Mouse (Mus musculus) adrenal gland, postnatal 14 days (tissue): Measurements from ENCODE around the gene Pabpn1l. TPM values are rescaled to one million over a fixed set of nuclear protein-coding genes. Genes with fewer than 3 reads are reported as not detected.

Experiments
- DNase-seq: peaks from one replicate; pipeline ENCODE4 v3.0.0; 2021; ENCODE audit warnings: mixed read lengths
- long read RNA-seq, 2 experiments: library from polyadenylated mRNA; stranded (forward); transcript quantifications; one replicate each; pipeline ENCODE4 v2.0.0; 2021
- total RNA-seq: library from RNA; stranded (reverse); gene quantifications from 2 replicates; pipeline ENCODE4 v1.2.3, GENCODE M21; 2021

Pabpn1l gene
- total RNA-seq = not detected in 2 replicates
- long read RNA-seq, experiment 1 = 0 reads
- long read RNA-seq, experiment 2 = 0 reads

DNA sequence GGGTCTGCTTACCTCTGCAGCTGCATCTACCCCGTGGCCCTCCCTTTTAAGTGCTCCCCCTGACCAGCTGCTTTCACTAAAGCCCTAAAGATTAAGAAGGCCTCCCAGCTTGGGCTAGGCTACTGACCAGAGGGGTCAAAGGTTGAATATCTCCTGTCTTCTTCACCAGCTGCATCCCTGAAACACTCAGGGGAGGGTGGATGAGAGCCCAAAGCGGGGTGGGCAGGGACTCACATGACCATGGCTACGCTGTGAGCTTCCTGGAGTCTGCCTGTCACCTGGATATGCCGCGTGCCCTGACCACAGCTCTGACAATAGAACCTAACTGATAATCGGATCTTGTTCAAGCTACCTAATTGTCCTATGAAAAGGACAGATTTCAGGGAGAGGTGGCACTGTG, at the start of gene Pabpn1l:
Gene Pabpn1l, minus strand, starts transcription at position 13 of the 400 bp plus-strand sequence.
- DNase-seq = no peak

DNA sequence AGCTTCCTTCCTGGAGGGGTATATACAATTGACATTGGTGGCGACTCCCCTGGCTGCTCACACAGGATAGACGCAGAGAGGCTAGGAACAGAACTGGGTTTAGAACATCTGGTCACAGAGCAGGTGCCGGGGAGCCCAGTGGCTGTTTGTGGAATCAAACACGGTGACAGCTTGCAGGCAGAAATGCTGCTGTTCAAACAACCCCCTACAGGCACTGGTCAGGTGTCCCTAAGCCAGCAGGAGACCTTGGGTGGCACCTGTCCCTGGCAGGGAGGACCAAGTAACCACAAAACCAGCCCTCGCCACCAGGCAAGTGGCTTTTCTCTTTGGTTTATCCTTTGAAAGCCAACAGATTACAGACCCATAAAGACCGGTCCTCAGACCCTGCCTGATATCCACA, 49.4 kb upstream of the Pabpn1l start:
- DNase-seq = no peak

DNA sequence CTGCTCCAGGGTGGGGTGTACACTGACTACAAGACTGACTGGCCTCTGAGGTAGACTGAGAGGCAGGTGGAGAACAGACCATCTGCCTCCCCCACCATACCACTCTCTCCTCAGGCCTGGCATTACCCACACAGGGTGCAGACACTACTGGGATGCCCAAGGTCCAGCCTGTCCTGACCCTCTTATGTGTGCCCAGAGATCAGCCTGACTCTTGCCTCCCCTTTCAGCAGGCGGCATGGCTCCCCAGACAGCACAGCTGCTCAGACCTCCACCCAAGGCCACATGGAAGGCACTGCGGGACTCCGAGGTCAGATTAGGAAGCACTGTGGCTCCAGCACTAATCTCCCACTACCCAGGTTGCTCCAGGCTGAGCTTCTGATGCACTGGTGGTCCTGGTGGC, 48.2 kb upstream of the Pabpn1l start:
- DNase-seq = no peak

DNA sequence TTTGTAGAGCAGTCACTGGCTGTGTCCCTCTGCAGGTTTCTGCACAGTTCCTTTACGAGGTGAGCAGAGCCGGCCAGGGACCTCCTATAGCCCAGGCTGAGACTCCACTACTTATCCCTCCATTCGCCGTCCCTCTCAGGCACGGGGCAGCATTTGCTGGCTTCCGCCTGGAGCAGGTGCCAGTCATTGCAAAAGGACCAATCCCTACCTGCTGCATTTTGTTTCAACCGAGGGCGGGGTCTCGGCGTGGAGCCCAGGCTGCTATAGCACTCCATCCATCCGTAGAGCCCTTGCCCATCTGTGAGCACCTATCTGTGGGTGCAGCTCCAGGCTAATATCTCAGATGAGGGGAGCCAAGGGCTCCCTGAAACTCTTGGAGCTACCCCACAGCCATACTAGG, 47.5 kb upstream of the Pabpn1l start:
- no peak for DNase-seq

DNA sequence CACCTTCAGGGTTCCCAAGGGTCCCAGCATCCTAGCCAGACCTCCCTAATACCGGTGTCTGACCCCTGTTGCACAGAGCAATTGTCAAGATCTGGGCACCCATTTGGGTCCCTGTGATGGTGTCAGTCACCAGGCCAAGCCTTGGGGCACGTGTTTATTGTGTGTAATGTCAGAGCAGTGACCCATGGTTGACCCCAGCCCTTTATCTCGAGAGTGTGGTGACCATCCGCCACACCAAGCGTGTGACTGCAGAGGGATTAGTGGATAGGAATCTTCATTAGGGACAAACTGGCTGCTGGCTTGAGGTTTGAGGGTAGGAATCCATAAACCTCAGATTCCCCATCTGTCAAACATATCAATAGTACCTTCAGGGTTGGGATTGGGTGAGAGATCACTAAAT, 46.8 kb upstream of the Pabpn1l start:
- DNase-seq = no peak

DNA sequence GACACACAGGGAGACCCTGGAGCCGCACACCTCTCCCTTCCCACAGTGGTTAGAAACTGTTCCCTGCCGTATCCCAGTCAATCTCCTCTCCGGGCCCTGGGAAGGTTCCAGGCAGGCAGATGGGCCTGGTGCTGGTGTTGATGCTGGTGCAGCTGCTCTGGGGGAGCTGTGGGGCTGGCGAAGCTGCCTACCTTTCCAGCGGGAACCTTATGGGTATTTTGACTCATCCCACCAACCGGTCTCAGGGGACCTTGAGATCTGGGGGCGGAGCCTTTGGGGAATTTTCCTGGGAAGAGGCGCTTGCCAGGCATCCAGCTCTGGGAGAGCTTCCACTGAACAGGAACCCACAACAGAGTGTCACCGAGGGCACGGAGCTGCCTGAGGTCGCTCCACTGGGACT, 45.3 kb upstream of the Pabpn1l start:
- peak; percentile 55 for DNase-seq

DNA sequence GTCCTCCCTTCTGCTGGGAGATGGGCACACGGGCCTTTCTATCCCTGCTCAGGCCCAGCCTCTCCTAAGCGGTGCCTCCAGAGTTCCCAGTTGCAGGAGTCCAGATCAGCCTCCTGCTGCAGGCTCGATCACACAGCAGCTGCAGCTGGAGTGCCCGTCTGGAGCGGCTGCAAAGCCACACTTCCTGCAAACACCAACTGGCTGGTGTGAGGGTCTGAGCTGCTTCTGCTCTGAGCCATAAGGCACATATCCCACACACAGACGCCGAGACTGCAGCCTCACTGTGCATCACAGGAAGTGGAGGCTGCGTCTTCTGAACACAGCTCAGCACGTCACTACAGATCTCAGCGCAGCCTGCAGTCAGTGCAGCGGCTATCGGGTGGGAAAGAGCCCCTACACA, 44.3 kb upstream of the Pabpn1l start:
- no peak for DNase-seq

DNA sequence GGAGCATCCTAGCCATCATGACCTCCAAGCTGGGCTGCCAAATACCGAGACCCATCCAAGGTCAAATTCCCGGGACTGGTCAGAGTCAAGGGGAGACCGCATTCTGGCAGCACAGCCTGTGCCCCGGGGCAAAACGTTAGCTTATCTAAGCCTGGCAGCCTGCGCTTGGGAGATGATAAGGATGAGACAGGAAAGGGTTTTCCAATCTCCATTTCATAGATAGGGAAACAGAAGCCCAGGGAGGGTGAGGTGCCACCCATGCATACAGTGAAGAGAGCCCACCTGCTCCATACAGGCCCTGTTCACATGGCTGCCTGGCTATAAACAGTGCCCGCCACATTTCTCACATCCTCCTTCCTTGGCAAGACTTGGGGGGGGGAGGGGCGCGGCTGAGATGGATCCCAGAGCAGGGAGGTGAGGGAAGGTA, 43.8 kb upstream of the Pabpn1l start:
- DNase-seq = peak; percentile 80

DNA sequence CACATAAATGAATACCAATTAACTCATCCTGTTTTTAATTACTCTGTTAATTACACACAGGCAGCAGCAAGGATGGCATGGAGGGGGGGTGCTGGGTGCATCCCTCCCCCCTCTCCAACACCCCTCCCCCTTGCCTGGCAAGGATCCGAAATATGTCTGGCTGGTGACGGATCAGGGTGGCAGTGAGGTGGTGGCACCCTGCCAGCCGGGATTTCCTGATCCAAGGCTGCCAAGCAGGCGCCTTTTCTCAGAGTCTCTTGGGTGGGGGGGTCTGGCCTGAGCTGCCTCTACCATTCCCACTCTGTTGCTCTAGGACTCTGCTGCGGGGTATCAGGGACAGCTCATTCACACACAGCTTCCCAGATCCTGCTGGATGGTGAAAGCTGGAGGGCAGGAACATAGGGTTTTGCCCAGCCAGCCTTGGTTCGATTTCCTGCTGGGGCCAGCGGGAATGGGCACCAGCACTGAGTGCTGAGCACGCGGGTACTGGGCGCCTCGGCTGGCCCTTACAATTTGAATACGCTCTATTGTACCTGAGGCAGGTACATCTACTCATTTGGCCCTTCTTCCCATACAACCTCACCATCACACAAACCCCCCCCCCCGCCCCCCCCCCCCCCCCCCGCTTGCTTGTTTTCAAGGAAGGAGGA, 43.3 kb upstream of the Pabpn1l start:
- DNase-seq = peak; percentile 92

DNA sequence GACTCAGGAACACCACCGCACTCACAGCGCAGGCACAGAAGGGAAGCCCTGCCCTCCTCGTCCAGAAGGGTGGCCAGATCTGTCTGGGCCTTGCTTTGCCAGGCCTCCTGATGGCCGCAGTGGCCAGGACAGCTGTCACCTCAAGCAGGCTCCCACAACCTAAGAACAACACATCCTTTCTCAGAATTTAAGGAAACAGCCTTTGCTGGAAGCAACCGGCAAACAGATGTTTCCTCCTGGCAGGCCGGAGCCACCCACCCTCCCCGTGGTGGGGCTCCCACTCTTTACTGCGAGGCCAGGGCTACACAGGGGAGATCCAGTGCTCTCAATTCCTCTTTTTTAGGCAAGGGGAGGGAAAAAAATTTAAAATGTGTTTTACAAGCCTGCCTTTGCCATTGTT, 42.7 kb upstream of the Pabpn1l start:
- DNase-seq = peak; percentile 63

DNA sequence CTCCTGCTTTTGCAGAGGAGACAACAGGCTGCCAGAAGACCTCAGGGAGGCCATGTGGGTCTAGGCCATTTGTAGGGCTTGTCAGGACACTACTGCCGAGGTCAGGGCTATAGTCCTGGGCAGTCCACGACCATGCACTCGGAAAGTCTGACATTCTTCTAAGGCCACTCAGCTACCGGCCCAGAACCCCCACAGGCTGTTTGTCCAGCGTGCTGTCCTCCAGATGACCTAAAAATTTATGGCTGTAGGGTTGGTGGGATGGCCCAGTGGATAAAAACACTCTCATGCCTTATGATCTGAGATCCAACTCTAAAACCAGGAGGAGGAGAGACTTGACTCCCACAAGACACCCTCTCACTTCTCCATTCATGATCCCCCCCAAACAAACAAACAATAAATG, 41.1 kb upstream of the Pabpn1l start:
- no peak for DNase-seq

DNA sequence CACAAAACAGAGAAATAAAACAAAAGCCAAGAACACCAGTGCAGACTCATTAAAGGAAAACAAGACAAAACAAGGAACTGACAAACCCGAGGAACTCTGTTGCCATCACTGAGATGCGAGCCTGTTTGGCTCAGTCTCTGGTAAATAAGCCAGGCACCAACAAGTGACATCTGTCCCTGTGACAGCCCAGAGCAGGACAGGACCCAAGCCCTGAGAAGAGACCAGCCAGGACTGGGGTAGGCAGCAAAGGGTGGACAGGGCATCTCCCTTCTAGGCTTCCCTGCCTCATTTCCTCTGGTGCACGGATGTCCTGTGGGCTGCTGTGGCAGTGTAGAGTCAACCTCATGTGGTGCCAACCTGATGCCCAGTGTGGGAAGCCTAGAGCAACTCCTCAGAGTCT, 40.6 kb upstream of the Pabpn1l start:
- DNase-seq = no peak

DNA sequence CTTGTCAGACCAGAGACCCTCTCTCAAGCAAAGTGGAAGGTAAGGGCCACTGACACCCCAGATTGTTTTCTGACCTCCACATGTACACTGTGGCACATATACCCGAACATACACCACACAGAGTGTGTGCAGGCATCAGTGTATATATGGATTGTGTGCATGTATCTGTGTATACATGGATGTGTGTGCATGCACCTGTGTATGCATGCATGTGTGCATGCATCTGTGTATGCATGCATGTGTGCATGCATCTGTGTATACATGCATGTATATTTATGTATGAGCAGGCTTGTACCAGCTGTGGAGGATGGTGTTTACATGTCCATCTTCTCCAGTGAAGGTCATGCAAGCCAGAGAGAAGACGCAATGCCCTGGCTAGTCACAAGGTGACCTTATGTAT, 39.4 kb upstream of the Pabpn1l start:
- no peak for DNase-seq

DNA sequence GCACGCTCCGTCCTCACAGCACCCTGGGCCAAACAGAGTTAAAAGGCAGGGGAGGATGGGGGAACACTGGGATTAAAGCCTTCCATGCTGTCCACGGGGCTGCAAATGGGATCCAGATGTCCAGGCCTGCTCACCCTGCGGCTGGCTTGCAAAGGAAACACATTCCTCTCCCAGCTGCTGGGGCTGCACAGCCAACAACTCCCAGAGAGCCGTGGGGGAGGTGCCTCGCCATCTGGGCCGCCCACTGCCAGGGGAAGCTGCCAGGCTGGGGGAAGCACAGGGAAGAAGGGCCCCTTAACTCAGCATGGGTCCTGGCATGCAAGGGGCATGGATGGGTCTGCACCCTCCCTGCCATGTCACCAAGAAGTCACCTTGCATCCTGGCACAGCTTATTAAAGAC, 38.6 kb upstream of the Pabpn1l start:
- DNase-seq = peak; percentile 73

DNA sequence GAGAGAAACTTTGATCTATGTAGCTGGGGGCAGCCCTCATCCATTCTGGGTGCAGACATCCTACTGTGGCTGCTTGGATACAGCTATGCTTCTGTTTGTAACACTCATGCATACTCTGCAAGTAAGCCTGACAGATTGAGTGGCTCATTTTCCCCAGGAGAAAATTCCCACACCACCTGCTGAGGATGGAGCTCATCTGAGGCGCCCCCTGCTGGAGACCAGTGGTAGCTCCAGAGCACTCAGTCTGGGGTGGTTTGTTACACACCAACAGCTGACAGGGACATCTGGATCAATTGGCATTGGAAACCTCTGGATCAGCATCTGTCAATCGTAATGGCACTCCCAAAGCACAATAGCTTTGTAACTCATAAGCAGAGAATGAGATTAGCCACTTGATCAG, 37.5 kb upstream of the Pabpn1l start:
- DNase-seq = no peak

DNA sequence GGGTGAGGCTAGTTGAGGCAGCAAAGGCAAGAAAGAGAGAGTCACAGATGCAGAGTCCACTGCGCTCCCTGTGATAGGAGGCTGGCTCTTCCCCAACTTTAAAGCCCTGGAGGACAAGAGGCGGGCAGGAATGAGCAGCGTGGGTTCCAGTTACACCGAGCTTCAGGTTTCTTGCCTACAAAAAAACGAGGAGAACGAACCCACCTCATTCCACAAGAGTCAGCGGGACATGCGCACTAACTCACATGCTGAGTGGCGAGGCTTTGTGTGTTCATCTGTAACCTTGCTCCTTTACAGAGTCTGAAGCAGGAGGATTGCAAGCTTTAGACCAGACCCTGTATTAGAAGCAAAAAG, 36.2 kb upstream of the Pabpn1l start:
- no peak for DNase-seq

DNA sequence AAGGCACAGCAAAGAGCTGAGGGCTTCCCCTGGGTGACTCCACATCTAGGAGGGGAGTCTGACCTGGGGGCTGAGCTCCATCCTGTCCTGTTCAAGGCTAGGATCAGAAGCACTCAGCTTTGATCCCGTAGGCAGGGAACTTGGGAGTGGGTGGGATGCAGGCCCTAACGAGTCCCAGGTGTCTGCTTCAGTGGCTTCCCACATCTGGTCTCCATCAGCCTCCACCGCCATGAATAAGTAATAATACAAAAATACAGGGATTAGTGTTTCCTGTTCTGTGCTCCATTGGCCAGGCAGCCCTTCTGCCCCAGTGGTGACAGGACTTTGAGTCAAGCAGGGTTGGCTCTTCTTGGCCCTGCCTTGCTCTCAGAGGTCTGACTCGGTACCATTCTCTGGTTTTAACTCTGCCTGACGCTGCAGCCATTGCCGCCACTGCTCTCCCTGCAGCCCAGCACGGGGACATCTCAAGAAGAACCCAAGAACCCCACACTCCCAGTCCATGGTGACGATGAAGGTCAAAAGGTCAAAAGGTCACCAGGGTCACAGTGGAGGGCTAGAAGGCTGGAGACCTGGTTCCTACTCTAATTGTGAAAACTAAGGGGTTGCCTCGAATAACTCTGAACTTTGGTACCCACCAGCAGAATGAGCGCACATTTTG, 35.7 kb upstream of the Pabpn1l start:
- DNase-seq = no peak

DNA sequence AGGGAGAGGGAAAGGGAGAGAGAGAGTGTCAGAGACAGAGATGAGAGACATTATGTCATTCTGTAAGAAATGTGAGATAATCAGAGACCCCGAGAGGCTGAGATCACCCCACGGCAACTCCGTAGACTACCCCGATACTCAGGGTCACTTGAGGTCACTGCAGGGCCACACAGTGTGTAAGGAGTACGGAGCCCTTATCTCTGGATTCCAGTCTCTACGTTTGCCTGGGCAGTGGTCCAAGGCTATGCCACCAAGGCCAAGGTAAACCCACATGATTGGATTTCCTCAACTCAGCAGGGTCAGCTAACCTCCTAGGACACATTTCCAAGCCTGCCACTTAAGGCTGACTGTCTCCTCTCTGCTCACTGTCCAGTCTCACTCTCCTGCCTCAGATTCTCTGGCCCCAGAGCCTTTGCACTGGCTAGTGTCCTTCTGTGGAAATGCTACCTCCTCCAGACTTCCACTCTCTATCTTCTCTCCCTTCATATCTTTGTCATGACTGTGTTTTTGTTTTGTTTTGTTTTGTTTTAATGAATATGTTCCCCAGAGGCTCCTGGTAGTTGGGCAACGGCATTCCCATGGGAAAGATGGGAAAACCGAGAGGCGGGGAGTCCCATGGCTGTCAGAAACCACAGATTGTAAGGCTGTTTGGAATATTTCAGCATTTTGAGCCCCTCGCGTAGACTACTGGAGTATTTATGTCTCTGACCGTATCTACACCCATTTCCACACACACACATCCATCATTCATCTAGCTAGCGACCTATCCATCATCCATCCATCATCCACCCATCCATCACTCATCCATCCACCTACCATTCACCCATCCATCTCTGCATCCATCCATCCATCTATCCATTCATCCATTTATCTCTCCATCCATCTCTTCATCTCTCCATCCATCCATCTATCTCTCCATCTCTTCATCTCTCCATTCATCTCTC, 33.8 kb upstream of the Pabpn1l start:
- DNase-seq = peak; percentile 91

DNA sequence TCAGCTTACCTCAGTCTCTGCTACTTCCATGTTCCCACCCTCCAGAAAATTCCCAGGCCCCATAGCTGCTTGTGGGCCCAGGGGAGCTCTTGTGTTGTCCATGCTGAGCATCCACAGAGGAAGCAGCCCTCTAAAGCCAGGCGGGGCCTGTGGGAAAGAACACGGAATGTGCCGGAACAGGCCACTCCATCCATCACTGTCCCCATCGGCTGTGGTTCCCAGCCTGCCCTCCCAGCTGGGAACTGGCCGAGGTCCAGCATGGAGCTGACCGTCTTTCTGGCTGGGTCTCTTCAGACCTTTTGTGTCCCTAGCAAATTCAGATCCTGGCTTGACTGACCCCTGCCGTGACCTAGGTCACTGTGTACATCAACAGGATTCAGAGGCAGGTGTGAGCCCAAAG, 32.2 kb upstream of the Pabpn1l start:
- peak; percentile 82 for DNase-seq

DNA sequence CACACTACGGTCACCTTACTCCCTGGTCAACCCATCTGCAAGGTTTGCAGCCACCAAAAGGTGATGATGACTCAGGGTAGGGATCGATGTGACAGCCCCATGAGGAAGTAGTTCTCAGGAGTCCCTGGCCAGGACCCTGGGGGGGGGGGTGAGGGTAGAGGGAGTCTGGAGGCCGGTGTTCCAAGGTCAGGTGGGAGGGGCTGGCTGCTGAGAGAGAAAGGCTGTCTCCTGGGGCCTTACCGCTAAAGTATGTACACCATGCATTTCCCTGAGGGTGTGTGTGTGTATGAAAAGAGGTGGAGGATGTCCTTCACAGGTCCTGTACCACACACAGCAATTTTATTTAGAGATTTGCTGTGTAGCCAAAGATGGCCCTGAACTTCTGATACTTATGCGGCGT, 30.1 kb upstream of the Pabpn1l start:
- DNase-seq = no peak

DNA sequence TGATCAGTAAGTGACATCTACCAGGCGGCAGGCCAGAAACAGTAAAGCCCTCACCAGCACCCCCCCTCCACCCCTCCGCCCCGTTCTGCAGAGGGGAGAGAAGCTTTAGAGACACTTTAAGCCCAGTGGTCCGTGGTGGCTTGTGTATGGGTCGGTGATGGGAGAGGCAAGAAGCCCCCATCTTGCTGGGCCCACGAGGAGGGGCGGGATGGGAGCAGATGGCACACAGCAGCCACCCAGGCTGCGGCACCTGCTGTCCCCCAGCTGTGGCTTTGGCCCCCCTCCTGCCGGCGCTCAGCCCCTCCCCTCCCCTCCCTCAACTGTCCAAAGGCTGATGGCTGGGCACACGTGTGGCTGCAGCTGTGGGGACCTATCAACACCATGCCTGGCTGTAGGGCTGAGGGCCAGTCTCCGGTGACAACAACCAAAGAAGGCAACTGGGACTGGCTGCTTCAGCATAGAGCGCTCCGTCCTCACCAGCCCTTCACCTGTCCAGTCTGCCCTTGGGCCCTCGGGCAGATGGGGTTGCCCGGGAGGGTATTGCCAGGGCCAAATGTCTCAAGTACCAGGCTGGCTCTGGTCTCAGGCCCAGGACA, 28.9 kb upstream of the Pabpn1l start:
- DNase-seq = no peak

DNA sequence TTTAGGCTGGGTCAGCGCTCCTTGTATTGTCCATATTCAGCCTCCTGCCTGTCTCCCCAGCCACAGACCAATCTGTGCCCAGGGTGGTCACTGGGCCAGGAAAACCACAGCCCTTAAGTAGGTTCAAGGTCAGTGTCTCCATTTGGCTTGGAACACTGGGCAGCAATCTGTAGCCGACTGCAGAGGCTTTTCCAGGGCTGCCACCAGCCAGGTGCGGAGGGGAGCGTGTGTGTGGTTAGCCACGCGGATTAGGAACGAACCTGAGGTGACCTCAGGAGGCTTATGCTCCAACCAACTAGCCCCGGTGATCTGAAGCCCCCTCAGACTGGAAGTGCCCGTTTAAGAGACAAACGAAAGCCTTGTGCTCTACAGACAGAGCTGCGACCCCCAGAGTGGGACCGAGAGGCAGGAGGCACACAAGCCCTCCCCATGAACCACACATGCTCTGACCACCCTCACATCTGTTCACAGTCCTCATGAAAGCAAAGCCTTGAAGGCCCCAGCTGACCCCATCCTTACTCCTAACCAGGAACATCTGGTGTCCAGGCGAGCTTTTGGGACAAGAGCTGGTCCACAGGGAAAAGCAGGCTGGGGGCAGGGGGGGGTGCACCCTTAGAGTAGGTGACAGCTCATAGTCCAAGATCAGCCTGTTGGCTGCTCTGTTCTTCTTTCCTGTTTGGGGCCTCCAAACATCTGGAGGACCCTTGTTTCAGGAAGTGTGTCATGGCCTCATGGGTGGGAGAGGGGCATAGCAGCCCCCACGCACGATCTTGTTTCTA, 25.8 kb upstream of the Pabpn1l start:
- DNase-seq = no peak
